Mouse (Mus musculus): ENCODE data around the gene Usp10. TPM values are rescaled to one million over a fixed set of nuclear protein-coding genes. Genes with fewer than 3 reads are reported as not detected.

Gene Usp10
- polyA plus RNA-seq, 1 experiment from 2014 or later, result 120 TPM

GRCm38 (mm10) chr8:119925428-119925827 is 15.3 kb downstream of the Usp10 start:
- no peak for ATAC-seq
- Histone ChIP-seq H3K4me3 (ENCODE audit: low read length) (no peak overlapping the region), H3K36me3 (ENCODE audit: control insufficient read depth, insufficient read depth, low read length) (no peaks in the 10 kb centered on the region), H3K4me1 (ENCODE audit: control insufficient read depth, insufficient read depth, low read depth, low read length) (no peaks in the 10 kb centered on the region; the same call in none of the 2 replicates), H3K27me3 (replicated peaks; ENCODE audit: control insufficient read depth, insufficient read depth, low read length) (no peaks in the 10 kb centered on the region), H3K9me3 (ENCODE audit: control insufficient read depth, low read length) (no peaks in the 10 kb centered on the region), H3K9ac (ENCODE audit: low read depth, low read length) (no peak overlapping the region), H3K27ac (ENCODE audit: low read depth, low read length) (no peak overlapping the region), H3K4me2 (ENCODE audit: low read length) (no peak overlapping the region)
- WGBS, result 92% methylated on average over 4 of the region's 4 CpGs

DNA sequence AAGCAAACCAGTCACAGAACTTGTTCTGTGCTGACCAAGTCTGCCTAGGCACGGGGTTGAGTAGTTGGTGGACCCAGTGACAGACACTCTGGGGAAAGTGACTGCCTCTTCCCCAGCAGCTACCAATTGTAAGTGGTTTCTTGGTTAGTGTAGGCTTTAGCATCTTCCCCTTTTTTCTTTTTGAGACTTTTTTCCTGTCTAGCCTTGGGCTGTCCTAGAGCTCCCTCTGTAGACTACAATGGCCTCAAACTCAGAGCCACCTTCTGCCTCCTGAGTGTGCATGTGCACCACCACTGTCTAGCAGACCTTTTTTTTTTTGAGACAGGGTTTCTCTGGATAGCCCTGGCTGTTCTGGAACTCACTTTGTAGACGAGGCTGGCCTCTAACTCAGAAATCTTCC is 16.3 kb downstream of the Usp10 start:
- Histone ChIP-seq H3K36me3 (ENCODE audit: control insufficient read depth, insufficient read depth, low read length) (no peaks in the 10 kb centered on the region), H3K4me2 (ENCODE audit: low read length) (no peak overlapping the region), H3K27ac (ENCODE audit: low read depth, low read length) (no peak overlapping the region), H3K9me3 (ENCODE audit: control insufficient read depth, low read length) (no peaks in the 10 kb centered on the region), H3K9ac (ENCODE audit: low read depth, low read length) (no peak overlapping the region), H3K27me3 (replicated peaks; ENCODE audit: control insufficient read depth, insufficient read depth, low read length) (no peaks in the 10 kb centered on the region), H3K4me3 (ENCODE audit: low read length) (no peak overlapping the region), H3K4me1 (ENCODE audit: control insufficient read depth, insufficient read depth, low read depth, low read length) (no peaks in the 10 kb centered on the region; the same call in none of the 2 replicates)
- ATAC-seq, result no peak
- WGBS, result 78% methylated on average over 2 of the region's 2 CpGs

DNA sequence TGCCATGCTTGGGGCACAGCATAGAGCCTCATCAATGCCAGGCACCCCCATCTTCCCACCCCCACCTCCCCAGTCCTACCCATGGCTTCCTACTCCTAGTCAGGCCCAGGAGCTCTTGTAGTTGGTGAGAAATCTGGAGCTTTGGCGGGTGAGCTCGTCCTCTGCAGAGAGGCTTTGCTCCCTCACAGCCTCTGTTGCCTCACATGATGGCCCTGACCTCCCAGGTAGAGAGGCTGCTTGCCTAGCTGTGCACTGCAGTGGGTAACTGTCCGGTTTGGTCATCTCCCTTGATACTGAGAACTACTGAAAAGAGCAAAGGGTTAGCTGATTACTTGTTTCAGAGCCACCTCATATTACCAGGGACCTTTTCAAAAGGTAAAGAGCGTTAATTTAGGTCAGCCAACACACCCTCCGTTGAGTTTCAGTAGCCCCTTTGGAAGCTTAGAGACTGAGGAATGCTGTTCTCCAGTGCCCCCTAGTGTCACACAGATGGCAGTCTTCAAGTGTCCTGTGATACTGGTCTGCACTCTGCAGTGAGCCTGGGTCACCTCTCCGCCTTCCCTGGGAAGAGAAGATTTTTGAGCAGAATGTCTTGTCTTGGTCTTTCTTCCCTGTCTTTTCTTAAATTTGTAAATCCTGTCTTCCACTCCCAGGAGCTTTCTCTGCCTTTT is 17.4 kb downstream of the Usp10 start:
- H3K4me2 ChIP-seq (ENCODE audit: low read length), result no peak overlapping the region
- H3K36me3 ChIP-seq (ENCODE audit: control insufficient read depth, insufficient read depth, low read length), result no peaks in the 10 kb centered on the region
- H3K4me3 ChIP-seq (ENCODE audit: low read length), result no peak overlapping the region
- no peaks in the 10 kb centered on the region for H3K27me3 ChIP-seq (replicated peaks; ENCODE audit: control insufficient read depth, insufficient read depth, low read length)
- WGBS, result 53% methylated on average over 6 of the region's 6 CpGs
- no peak overlapping the region for H3K27ac ChIP-seq (ENCODE audit: low read depth, low read length)
- ATAC-seq, result peak; percentile 57; the same call in 1 of the 2 replicates
- H3K4me1 ChIP-seq (ENCODE audit: control insufficient read depth, insufficient read depth, low read depth, low read length), result no peaks in the 10 kb centered on the region; the same call in 1 of the 2 replicates
- no peaks in the 10 kb centered on the region for H3K9me3 ChIP-seq (ENCODE audit: control insufficient read depth, low read length)
- H3K9ac ChIP-seq (ENCODE audit: low read depth, low read length), result no peak overlapping the region

DNA sequence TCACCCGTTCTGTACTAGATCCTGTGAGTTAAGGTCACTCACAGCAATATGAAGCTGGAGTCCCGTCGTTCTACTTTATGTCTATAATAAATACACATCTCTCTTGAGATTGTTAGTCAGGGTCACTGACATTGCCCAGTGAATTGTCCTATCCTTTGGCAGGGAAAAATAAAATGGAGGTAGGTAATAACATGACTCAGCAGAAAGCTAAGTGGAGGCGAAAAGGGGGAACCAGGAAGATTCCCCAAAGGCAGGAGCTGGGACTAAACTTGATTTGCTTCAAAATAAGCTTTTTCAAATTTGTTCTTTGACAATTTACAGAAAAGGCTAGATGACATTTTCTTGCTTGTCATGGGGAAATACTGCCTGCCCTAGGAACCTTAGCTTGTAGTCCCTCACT is 21.2 kb downstream of the Usp10 start:
- Histone ChIP-seq H3K9ac (ENCODE audit: low read depth, low read length) (no peak overlapping the region), H3K27me3 (replicated peaks; ENCODE audit: control insufficient read depth, insufficient read depth, low read length) (no peaks in the 10 kb centered on the region), H3K27ac (ENCODE audit: low read depth, low read length) (no peak overlapping the region), H3K36me3 (ENCODE audit: control insufficient read depth, insufficient read depth, low read length) (peaks cover 2% of the 10 kb centered on the region; the same call in 1 of the 2 replicates), H3K4me2 (ENCODE audit: low read length) (no peak overlapping the region), H3K4me3 (ENCODE audit: low read length) (no peak overlapping the region), H3K9me3 (ENCODE audit: control insufficient read depth, low read length) (no peaks in the 10 kb centered on the region), H3K4me1 (ENCODE audit: control insufficient read depth, insufficient read depth, low read depth, low read length) (no peaks in the 10 kb centered on the region; the same call in 1 of the 2 replicates)
- WGBS, result 82% methylated on average over 4 of the region's 4 CpGs
- ATAC-seq, result no peak

DNA sequence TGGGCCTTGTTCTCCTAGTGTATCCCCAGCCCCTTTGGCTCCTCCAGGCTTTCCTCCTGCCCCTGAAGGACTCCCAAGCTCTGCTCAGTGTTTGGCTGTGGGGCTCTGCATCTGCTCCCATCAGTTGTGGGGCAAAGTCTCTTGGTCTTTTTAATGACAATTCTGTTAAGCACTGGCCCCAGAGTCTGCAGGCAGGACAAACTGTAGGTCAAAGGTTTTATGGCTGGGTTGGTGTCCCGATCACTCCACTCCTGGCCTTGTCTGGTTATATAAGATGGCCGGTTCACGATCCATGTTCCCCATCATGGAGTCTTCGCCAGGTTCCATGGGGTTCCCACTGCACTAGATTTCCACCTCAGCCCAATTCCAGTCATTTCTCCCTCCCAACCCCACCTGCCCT is 23.5 kb downstream of the Usp10 start:
- H3K4me3 ChIP-seq (ENCODE audit: low read length), result no peak overlapping the region
- H3K36me3 ChIP-seq (ENCODE audit: control insufficient read depth, insufficient read depth, low read length), result peaks cover 8% of the 10 kb centered on the region; the same call in 1 of the 2 replicates
- H3K27me3 ChIP-seq (replicated peaks; ENCODE audit: control insufficient read depth, insufficient read depth, low read length), result no peaks in the 10 kb centered on the region
- no peaks in the 10 kb centered on the region for H3K9me3 ChIP-seq (ENCODE audit: control insufficient read depth, low read length)
- H3K27ac ChIP-seq (ENCODE audit: low read depth, low read length), result no peak overlapping the region
- H3K9ac ChIP-seq (ENCODE audit: low read depth, low read length), result no peak overlapping the region
- 98% methylated on average over 4 of the region's 4 CpGs for WGBS
- H3K4me1 ChIP-seq (ENCODE audit: control insufficient read depth, insufficient read depth, low read depth, low read length), result no peaks in the 10 kb centered on the region
- ATAC-seq, result no peak
- no peak overlapping the region for H3K4me2 ChIP-seq (ENCODE audit: low read length)

DNA sequence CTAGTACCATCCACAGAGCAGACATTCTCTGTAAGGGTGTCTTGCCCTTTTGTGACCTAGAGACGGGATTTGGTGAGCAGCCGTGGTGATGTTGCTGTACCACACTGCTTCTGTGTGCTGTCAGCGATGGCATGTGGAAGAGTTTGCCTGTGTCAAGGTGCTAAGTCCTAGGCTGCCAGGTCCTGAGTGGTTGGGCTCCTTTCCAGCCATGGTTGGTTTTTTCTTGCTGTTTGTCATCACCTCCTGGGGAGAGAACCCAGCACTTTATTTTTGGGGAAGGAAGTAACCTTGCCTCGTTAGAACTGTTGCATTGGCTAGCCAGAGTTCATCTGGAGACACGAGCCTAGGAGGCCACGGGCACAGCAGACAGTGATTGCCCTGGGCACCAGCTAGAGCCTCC is 25.4 kb downstream of the Usp10 start:
- Histone ChIP-seq H3K4me1 (ENCODE audit: control insufficient read depth, insufficient read depth, low read depth, low read length) (peaks cover 2% of the 10 kb centered on the region; the same call in 1 of the 2 replicates), H3K27me3 (replicated peaks; ENCODE audit: control insufficient read depth, insufficient read depth, low read length) (no peaks in the 10 kb centered on the region), H3K4me2 (ENCODE audit: low read length) (no peak overlapping the region), H3K9me3 (ENCODE audit: control insufficient read depth, low read length) (no peaks in the 10 kb centered on the region), H3K4me3 (ENCODE audit: low read length) (no peak overlapping the region), H3K9ac (ENCODE audit: low read depth, low read length) (no peak overlapping the region), H3K27ac (ENCODE audit: low read depth, low read length) (no peak overlapping the region), H3K36me3 (ENCODE audit: control insufficient read depth, insufficient read depth, low read length) (peaks cover 8% of the 10 kb centered on the region; the same call in 1 of the 2 replicates)
- 86% methylated on average over 6 of the region's 6 CpGs for WGBS
- no peak for ATAC-seq

GRCm38 (mm10) chr8:119938481-119938880 is 28.3 kb downstream of the Usp10 start:
- no peak overlapping the region for H3K27ac ChIP-seq (ENCODE audit: low read depth, low read length)
- no peak overlapping the region for H3K4me2 ChIP-seq (ENCODE audit: low read length)
- H3K27me3 ChIP-seq (replicated peaks; ENCODE audit: control insufficient read depth, insufficient read depth, low read length), result no peaks in the 10 kb centered on the region
- no peaks in the 10 kb centered on the region for H3K9me3 ChIP-seq (ENCODE audit: control insufficient read depth, low read length)
- no peak overlapping the region for H3K9ac ChIP-seq (ENCODE audit: low read depth, low read length)
- H3K36me3 ChIP-seq (ENCODE audit: control insufficient read depth, insufficient read depth, low read length), result peaks cover 18% of the 10 kb centered on the region
- WGBS, result 74% methylated on average over 7 of the region's 7 CpGs
- peaks cover 2% of the 10 kb centered on the region; the same call in 1 of the 2 replicates for H3K4me1 ChIP-seq (ENCODE audit: control insufficient read depth, insufficient read depth, low read depth, low read length)
- H3K4me3 ChIP-seq (ENCODE audit: low read length), result no peak overlapping the region
- ATAC-seq, result no peak

DNA sequence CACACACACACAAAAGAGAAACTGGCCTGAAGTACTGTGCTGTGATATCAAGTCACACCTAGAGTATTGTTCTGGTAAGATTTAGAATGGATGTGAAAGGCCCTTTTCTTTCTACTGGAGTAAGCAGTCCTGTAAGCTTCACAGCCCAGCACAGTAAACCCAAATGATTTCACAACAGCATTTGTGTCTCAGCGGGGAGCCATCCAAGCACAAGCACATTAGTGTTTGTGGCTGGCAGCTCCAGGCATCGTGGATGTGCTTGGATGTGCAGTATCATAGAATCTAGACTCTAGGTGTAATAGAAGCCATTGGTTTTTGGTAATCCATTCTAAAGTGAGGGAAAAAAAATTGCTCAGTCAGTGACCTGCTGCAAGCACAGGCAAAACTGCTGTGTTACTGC is 29.2 kb downstream of the Usp10 start:
- WGBS, result 64% methylated on average over 2 of the region's 2 CpGs
- H3K4me2 ChIP-seq (ENCODE audit: low read length), result no peak overlapping the region
- H3K4me3 ChIP-seq (ENCODE audit: low read length), result no peak overlapping the region
- peak overlapping the region; percentile 41; the same call in 1 of the 2 replicates for H3K27ac ChIP-seq (ENCODE audit: low read depth, low read length)
- peaks cover 18% of the 10 kb centered on the region for H3K36me3 ChIP-seq (ENCODE audit: control insufficient read depth, insufficient read depth, low read length)
- no peak overlapping the region for H3K9ac ChIP-seq (ENCODE audit: low read depth, low read length)
- no peaks in the 10 kb centered on the region for H3K27me3 ChIP-seq (replicated peaks; ENCODE audit: control insufficient read depth, insufficient read depth, low read length)
- peaks cover 2% of the 10 kb centered on the region; the same call in 1 of the 2 replicates for H3K4me1 ChIP-seq (ENCODE audit: control insufficient read depth, insufficient read depth, low read depth, low read length)
- H3K9me3 ChIP-seq (ENCODE audit: control insufficient read depth, low read length), result no peaks in the 10 kb centered on the region
- ATAC-seq, result peak; percentile 25; the same call in 1 of the 2 replicates

GRCm38 (mm10) chr8:119941471-119941870 is 31.3 kb downstream of the Usp10 start:
- Histone ChIP-seq H3K4me2 (ENCODE audit: low read length) (no peak overlapping the region), H3K9ac (ENCODE audit: low read depth, low read length) (no peak overlapping the region), H3K27me3 (replicated peaks; ENCODE audit: control insufficient read depth, insufficient read depth, low read length) (no peaks in the 10 kb centered on the region), H3K27ac (ENCODE audit: low read depth, low read length) (no peak overlapping the region), H3K4me1 (ENCODE audit: control insufficient read depth, insufficient read depth, low read depth, low read length) (peaks cover 2% of the 10 kb centered on the region; the same call in 1 of the 2 replicates), H3K9me3 (ENCODE audit: control insufficient read depth, low read length) (no peaks in the 10 kb centered on the region), H3K36me3 (ENCODE audit: control insufficient read depth, insufficient read depth, low read length) (peaks cover 16% of the 10 kb centered on the region), H3K4me3 (ENCODE audit: low read length) (no peak overlapping the region)
- 94% methylated on average over 18 of the region's 18 CpGs for WGBS
- 0 out of 2 replicates have a peak, but pooled peaks have one; percentile 18 for ATAC-seq

Data from hindbrain, embryonic 16.5 days (tissue).